Mouse (Mus musculus) hindbrain, embryonic 12.5 days (tissue): Measurements from ENCODE around the gene Anks1b. TPM values are rescaled to one million over a fixed set of nuclear protein-coding genes. Genes with fewer than 3 reads are reported as not detected.

Source experiments
- ATAC-seq: fragments of 200-750 bp; cut with Nextera tagmentation; 2 replicates; pipeline ENCODE4 v1.8.0; 2017; ENCODE audit warnings: moderate TSS enrichment; ENCODE audit not compliant: low FRiP score
- H3K27ac ChIP-seq: fragments of 300-500 bp; sonication (generic); 2 replicates; pipeline ENCODE4 v1.5.1; 2016; ENCODE audit warnings: mild to moderate bottlenecking
- H3K27me3 ChIP-seq: fragments of 300-500 bp; sonication (generic); 2 replicates; pipeline ENCODE4 v1.6.1; 2016; ENCODE audit warnings: mild to moderate bottlenecking
- H3K36me3 ChIP-seq: fragments of 300-500 bp; sonication (generic); 2 replicates; pipeline ENCODE4 v1.6.1; 2016; ENCODE audit warnings: mild to moderate bottlenecking
- H3K4me1 ChIP-seq: fragments of 300-500 bp; sonication (generic); 2 replicates; pipeline ENCODE4 v1.6.1; 2016
- H3K4me2 ChIP-seq: fragments of 300-500 bp; sonication (generic); replicated peaks from 2 replicates; pipeline ENCODE4 v1.6.1; 2016; ENCODE audit warnings: mild to moderate bottlenecking
- H3K4me3 ChIP-seq: fragments of 300-500 bp; sonication (generic); 2 replicates; pipeline ENCODE4 v1.5.1; 2016; ENCODE audit warnings: mild to moderate bottlenecking
- H3K9ac ChIP-seq: fragments of 300-500 bp; sonication (generic); 2 replicates; pipeline ENCODE4 v1.6.1; 2016; ENCODE audit warnings: mild to moderate bottlenecking, moderate library complexity
- H3K9me3 ChIP-seq: fragments of 300-500 bp; sonication (generic); replicated peaks from 2 replicates; pipeline ENCODE4 v1.6.1; 2016; ENCODE audit warnings: mild to moderate bottlenecking
- WGBS: fragments of 180-500 bp; shearing (Covaris S2); methylation state at CpG from one replicate; pipeline ENCODE4 v1.1.7; 2016; 5-methylcytosine and 5-hydroxymethylcytosine counted together
- polyA plus RNA-seq: library from polyadenylated mRNA; unstranded; fragments of >200 nt; fragmentation: Nextera tagmentation; extraction: Ambion mirVana; gene quantifications from 2 replicates; pipeline ENCODE4 v1.2.1, GENCODE M21; 2016

Gene Anks1b
- polyA plus RNA-seq, 1 experiment from 2014 or later, result 26.1 TPM

DNA sequence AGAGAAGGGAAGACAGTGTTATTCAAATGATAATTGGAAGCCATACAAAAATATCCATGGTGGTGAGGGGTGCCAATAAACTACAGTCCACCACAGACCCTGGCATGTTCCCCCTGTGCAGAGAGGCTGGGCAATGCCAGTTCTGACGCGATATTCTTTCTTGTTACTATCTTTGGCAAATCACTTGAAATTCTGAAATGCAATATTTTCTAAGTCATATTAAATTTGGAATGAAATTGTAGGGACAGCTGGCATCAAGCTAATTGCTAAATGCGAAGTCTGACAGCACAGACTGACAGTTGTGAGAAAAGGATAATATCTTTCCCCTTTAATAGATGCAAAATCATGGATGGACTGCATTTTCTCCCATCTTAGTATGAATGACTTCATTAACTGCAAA, 103.3 kb downstream of the Anks1b start:
- Histone ChIP-seq H3K27ac (no peak overlapping the region), H3K36me3 (no peaks in the 10 kb centered on the region), H3K9me3 (no peaks in the 10 kb centered on the region), H3K9ac (no peak overlapping the region), H3K27me3 (no peaks in the 10 kb centered on the region), H3K4me3 (no peak overlapping the region), H3K4me1 (no peaks in the 10 kb centered on the region), H3K4me2 (no peak overlapping the region)
- no peak for ATAC-seq
- 89% methylated on average over 3 of the region's 3 CpGs for WGBS

DNA sequence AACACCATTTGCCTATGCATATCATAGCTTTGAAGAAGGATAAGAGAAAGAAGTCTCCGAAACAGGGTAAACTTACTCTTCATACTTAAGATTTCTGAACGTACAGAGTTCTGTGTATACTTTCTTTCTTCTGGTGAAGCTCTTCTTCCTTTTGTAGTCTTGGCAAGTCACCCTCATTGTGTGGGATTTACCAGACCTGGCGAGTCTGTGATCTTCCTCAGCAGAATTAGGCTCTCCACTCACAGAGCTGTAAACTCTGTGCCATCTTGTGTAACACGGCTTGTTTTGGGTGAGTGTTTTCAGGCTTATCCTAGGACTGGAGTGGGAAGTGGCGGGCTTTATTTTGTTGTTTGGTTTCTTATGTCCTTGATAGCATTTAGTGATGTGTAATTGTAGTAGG, 120.9 kb downstream of the Anks1b start:
- Histone ChIP-seq H3K9me3 (no peaks in the 10 kb centered on the region), H3K36me3 (no peaks in the 10 kb centered on the region), H3K4me3 (no peak overlapping the region), H3K4me2 (no peak overlapping the region), H3K9ac (no peak overlapping the region), H3K27ac (no peak overlapping the region), H3K4me1 (no peaks in the 10 kb centered on the region), H3K27me3 (no peaks in the 10 kb centered on the region)
- no peak for ATAC-seq
- 92% methylated on average over 5 of the region's 5 CpGs for WGBS

DNA sequence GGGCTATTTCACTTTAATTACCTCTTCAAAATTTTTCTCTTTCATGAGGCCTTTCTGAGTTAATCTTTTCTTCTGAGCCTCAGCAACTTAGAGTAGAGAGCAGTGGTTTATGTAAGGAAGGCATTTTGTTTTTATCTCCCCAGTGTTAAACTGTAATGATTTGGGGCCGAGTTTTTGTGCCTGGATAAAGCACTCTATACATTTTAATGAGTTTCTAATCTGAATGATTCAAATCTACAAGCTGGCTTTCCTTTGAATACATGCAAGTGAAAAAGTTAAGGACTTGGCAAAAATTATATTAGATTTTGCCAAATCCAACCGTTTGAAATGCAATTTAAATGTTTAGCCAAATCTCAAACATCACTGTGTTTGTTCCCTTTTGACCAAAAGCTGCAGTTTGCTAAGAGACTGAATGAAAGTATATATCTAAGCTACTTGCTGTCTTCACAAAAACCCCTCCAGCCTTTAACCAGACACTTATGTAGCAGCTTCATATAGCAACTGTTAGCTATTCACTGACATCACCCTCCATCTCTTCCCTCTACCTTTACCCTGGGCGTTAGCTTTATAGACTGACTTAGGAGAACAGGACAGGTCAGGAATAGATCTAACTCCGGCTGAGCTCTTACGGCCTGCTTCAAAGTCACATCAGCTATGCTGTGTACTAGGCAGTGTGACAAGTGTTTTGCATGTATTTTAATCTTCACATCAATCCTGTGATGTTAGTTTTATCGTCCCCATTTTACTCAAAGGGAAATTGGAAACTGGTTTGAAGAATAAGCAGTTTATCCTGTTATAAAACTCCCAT, 122.5 kb downstream of the Anks1b start:
- H3K4me2 ChIP-seq, result no peak overlapping the region
- no peak overlapping the region for H3K9ac ChIP-seq
- H3K27ac ChIP-seq, result no peak overlapping the region
- no peak for ATAC-seq
- no peaks in the 10 kb centered on the region for H3K9me3 ChIP-seq
- H3K27me3 ChIP-seq, result no peaks in the 10 kb centered on the region
- no peaks in the 10 kb centered on the region for H3K36me3 ChIP-seq
- H3K4me3 ChIP-seq, result no peak overlapping the region
- 77% methylated on average over 6 of the region's 6 CpGs for WGBS
- H3K4me1 ChIP-seq, result no peaks in the 10 kb centered on the region

DNA sequence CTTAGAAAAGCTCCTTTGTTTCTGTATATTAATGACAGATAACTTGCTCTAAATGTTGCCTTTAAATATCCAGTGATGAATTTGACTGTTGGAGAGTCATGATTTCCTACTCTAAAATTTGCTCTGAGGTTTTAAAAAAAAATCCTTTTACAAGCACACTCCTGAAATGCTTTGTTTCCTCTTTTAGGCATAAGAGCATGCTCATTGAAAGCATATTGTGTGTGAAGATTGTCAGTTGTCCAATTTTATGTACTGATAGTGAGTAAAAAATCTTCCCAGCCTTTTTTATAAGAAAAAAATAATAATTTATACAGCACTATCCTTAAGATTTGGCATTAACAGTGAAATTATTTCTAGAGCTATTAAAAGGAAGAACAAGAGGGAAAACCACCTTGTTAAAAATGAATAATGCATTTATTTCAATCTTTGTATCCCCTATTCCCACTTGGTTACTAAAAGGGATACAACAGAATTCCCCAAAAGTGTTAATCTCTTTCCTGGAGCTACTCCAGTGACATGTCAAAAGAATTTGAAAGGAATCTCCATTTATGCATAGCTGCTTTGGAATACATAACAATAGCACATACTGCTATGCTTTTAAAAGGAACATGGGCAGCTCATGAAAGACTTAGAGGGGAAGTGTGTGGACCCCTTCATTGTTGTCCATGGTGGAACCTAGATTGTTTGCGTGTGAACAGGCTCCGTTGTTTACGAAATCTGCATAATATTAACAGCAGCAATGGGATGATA, 130.8 kb downstream of the Anks1b start:
- no peaks in the 10 kb centered on the region for H3K9me3 ChIP-seq
- no peak overlapping the region for H3K9ac ChIP-seq
- H3K4me3 ChIP-seq, result no peak overlapping the region
- ATAC-seq, result no peak
- no peak overlapping the region for H3K4me2 ChIP-seq
- H3K36me3 ChIP-seq, result no peaks in the 10 kb centered on the region
- no peaks in the 10 kb centered on the region for H3K4me1 ChIP-seq
- no peak overlapping the region for H3K27ac ChIP-seq
- WGBS, result 80% methylated on average over 3 of the region's 3 CpGs
- no peaks in the 10 kb centered on the region for H3K27me3 ChIP-seq

DNA sequence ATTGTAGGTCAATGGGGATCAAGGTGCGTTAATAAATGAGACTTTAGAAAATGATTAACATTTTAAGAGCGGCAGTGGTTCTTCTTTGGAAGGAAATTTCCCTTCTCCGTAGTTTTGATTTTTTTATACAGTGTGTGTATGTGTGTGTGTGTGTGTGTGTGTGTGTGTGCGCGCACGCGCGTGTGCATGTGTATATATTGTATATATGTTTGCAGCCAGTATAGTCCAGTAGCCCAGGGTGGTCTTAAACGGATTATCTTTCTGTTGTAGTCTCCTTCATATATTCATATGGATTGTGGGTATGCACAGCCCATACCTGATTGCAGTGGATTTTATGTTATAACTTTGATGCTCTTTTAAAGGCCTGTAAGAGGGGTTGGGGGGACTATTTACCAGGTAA, 131.6 kb downstream of the Anks1b start:
- no peak overlapping the region for H3K4me2 ChIP-seq
- no peak overlapping the region for H3K4me3 ChIP-seq
- ATAC-seq, result no peak
- WGBS, result 92% methylated on average over 8 of the region's 9 CpGs
- no peak overlapping the region for H3K9ac ChIP-seq
- no peaks in the 10 kb centered on the region for H3K27me3 ChIP-seq
- H3K36me3 ChIP-seq, result no peaks in the 10 kb centered on the region
- no peaks in the 10 kb centered on the region for H3K9me3 ChIP-seq
- H3K4me1 ChIP-seq, result no peaks in the 10 kb centered on the region
- no peak overlapping the region for H3K27ac ChIP-seq

DNA sequence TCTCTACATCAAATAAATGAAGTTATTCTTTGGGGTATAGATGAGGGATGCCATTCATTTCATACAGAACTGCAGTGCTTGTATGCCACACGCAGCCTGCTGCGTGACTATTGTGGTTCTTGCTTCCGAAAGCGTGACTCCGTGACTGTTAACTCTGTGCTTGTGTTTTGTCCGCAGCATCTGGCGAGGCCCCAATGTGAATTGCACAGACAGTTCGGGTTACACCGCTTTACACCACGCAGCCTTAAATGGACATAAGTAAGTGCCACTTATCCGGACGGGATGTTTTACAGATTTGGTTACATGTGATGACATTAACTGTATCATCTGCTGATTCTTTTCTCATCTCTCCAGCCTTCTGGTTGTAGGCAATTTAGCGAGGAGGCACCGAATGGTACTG, 159.7 kb downstream of the Anks1b start:
- no peak overlapping the region for H3K4me2 ChIP-seq
- H3K4me1 ChIP-seq, result no peaks in the 10 kb centered on the region
- no peak overlapping the region for H3K4me3 ChIP-seq
- no peak overlapping the region for H3K9ac ChIP-seq
- WGBS, result 76% methylated on average over 14 of the region's 14 CpGs
- H3K9me3 ChIP-seq, result no peaks in the 10 kb centered on the region
- H3K36me3 ChIP-seq, result no peaks in the 10 kb centered on the region
- no peak for ATAC-seq
- no peak overlapping the region for H3K27ac ChIP-seq
- no peaks in the 10 kb centered on the region for H3K27me3 ChIP-seq

DNA sequence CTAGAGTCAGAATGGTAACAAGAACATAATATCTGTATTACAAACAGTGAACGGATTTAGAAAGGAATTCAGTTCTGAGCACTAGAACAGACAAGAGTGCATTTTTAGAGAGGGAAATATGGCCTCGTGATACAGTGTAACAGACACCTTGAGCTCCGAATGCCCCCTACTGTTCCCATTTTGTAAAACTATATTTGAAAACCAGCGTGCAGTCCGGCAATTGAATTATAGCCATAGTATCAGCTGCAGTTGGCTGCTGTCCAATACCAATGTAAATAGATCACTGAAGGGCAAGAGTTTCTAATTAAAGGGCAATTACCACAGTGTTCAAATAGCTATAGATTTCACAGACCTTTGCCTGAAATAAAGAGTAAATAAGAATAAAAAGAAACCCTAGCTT, 170.0 kb downstream of the Anks1b start:
- Histone ChIP-seq H3K9me3 (no peaks in the 10 kb centered on the region), H3K4me2 (no peak overlapping the region), H3K4me1 (no peaks in the 10 kb centered on the region), H3K27me3 (no peaks in the 10 kb centered on the region), H3K4me3 (no peak overlapping the region), H3K36me3 (no peaks in the 10 kb centered on the region), H3K9ac (no peak overlapping the region), H3K27ac (no peak overlapping the region)
- ATAC-seq, result no peak
- 37% methylated on average over 5 of the region's 5 CpGs for WGBS

DNA sequence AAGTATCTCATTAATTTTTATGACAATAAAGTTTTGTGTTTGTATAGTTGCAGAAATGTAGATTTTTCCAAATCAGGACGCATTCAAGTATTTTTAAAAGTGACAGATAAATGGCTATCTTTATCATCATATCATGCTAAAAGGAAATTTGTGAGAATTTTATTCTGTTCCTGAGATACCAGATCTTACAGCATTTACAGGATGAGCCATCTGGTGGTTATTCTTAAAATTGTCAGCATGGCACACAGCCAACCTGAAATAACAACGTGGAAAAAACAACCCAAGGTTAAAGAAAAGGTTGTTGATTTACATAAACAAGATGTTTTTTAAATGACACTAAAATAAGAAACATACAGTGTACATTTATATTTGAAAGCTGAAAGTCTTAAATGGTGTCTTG, 170.5 kb downstream of the Anks1b start:
- Histone ChIP-seq H3K27ac (no peak overlapping the region), H3K9ac (no peak overlapping the region), H3K4me1 (no peaks in the 10 kb centered on the region), H3K9me3 (no peaks in the 10 kb centered on the region), H3K4me2 (no peak overlapping the region), H3K4me3 (no peak overlapping the region), H3K36me3 (no peaks in the 10 kb centered on the region), H3K27me3 (no peaks in the 10 kb centered on the region)
- 50% methylated on average over 2 of the region's 2 CpGs for WGBS
- ATAC-seq, result no peak

DNA sequence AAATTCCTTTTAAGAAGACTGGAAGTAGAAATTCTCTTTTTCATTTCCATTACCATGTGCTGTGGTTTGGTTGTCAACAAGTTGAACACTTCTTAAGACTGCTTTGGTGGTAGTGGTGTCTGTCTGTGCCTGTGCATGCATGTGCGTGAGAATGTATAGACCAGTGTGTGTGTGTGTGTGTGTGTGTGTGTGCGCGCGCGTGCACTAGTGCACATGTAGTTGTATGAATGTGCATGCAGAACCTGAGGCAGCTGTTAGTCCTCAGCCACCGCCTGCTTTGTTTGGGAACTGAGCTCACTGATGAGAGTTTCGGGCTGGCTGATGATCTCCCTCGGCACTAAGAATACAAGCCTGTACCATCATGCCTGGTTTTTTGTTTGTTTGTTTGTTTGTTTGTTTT, 170.9 kb downstream of the Anks1b start:
- H3K27ac ChIP-seq, result no peak overlapping the region
- H3K27me3 ChIP-seq, result no peaks in the 10 kb centered on the region
- H3K4me3 ChIP-seq, result no peak overlapping the region
- H3K4me1 ChIP-seq, result no peaks in the 10 kb centered on the region
- no peak overlapping the region for H3K4me2 ChIP-seq
- WGBS, result 87% methylated on average over 8 of the region's 8 CpGs
- H3K9ac ChIP-seq, result no peak overlapping the region
- no peaks in the 10 kb centered on the region for H3K9me3 ChIP-seq
- H3K36me3 ChIP-seq, result no peaks in the 10 kb centered on the region
- no peak for ATAC-seq

DNA sequence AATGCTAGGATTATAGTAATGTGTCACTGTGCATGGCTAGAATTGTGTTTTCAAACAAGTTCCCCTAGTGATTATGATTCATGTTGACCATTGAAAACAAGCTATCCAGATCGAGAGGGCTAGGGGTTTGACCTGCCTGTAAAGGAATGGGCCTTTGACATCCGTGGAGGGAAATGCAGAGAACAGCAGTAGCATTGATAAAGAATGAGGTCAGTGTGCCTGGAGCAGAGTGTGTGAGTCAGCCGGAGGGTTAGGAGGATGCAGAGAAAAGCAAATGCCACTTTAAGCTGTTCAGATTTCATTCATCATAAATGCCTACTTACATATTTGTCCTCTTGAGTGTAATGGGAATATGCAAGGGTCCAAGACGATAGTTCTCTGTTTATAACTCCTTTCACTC, 195.3 kb downstream of the Anks1b start:
- no peaks in the 10 kb centered on the region for H3K36me3 ChIP-seq
- no peaks in the 10 kb centered on the region for H3K27me3 ChIP-seq
- no peak overlapping the region for H3K4me2 ChIP-seq
- 80% methylated on average over 4 of the region's 4 CpGs for WGBS
- ATAC-seq, result no peak
- H3K4me1 ChIP-seq, result no peaks in the 10 kb centered on the region
- no peak overlapping the region for H3K4me3 ChIP-seq
- no peak overlapping the region for H3K9ac ChIP-seq
- no peak overlapping the region for H3K27ac ChIP-seq
- no peaks in the 10 kb centered on the region for H3K9me3 ChIP-seq

DNA sequence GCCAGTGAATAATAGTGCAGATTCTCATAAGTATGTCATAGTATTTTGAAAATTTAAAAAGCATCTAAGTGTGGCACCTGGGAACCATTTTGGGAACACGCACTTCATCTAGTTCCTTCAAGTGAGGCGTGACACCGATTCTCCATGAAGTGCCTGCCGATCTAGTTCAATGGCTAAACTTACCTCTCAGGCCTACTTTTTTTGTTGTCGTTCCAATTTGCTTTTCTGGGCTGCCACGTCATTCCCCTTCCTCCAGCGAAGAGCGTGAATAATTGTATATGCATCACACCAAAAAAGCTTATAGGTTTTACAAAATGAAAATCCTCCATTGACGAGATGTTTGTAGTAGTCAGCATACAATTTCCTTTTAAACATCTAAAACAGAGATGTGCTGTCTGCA, 204.6 kb downstream of the Anks1b start:
- no peaks in the 10 kb centered on the region for H3K27me3 ChIP-seq
- WGBS, result 86% methylated on average over 9 of the region's 9 CpGs
- H3K4me1 ChIP-seq, result no peaks in the 10 kb centered on the region
- H3K4me3 ChIP-seq, result no peak overlapping the region
- H3K9ac ChIP-seq, result no peak overlapping the region
- H3K9me3 ChIP-seq, result no peaks in the 10 kb centered on the region
- ATAC-seq, result no peak
- H3K36me3 ChIP-seq, result no peaks in the 10 kb centered on the region
- H3K4me2 ChIP-seq, result no peak overlapping the region
- H3K27ac ChIP-seq, result no peak overlapping the region

DNA sequence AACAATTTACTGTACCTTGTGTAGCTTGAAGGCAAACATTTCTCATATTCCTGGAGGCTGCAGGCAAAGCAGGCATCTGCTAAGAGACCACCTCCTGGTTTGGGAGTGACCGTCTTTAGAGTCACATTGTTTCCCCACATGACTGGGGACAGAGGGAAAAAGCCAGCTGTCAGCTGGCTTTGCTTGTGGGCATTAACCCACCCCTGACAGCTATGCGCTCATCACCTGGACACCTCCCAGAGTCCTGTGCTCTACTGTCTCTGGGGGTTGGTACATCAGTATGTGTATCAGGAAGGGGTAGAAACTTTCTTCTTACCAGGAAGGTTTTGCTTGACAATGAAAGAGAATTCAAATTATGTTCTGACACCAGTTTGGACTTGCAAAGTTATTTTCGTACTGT, 207.8 kb downstream of the Anks1b start:
- H3K4me1 ChIP-seq, result no peaks in the 10 kb centered on the region
- no peak overlapping the region for H3K9ac ChIP-seq
- ATAC-seq, result no peak
- 43% methylated on average over 3 of the region's 3 CpGs for WGBS
- H3K27me3 ChIP-seq, result no peaks in the 10 kb centered on the region
- H3K27ac ChIP-seq, result no peak overlapping the region
- H3K4me2 ChIP-seq, result no peak overlapping the region
- H3K9me3 ChIP-seq, result no peaks in the 10 kb centered on the region
- no peak overlapping the region for H3K4me3 ChIP-seq
- no peaks in the 10 kb centered on the region for H3K36me3 ChIP-seq

DNA sequence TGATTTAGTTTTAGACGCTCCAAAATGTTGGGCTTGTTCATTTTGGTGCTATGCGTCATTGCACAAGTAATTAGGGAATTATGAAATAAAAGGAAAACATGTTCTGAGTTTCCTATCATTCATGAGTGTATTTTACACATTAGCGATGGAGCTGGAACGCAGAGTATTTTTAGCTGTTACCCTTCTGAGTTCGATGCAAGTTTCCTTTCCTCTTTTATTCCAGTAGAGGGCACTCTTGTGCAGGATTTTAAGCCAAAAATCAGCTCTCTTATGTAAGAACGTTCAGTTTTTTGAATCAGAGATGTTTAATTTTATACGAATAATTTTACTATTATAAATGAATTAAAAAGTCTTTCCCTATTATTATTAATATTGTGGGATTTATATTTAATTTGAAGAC, 208.3 kb downstream of the Anks1b start:
- Histone ChIP-seq H3K9ac (no peak overlapping the region), H3K36me3 (no peaks in the 10 kb centered on the region), H3K4me2 (no peak overlapping the region), H3K27me3 (no peaks in the 10 kb centered on the region), H3K9me3 (no peaks in the 10 kb centered on the region), H3K27ac (no peak overlapping the region), H3K4me3 (no peak overlapping the region), H3K4me1 (no peaks in the 10 kb centered on the region)
- 22% methylated on average over 7 of the region's 7 CpGs for WGBS
- no peak for ATAC-seq
